Mouse (Mus musculus) testis, adult 2 months (tissue): ENCODE results near the gene Rpl26.

ENCODE experiments used
- CTCF ChIP-seq: fragments of 200-500 bp; IDR thresholded peaks from 2 replicates; pipeline ENCODE4 v1.5.1; 2012; ENCODE audit warnings: low read depth, mild to moderate bottlenecking, inconsistent platforms, low read length, moderate library complexity; ENCODE audit not compliant: control insufficient read depth, insufficient read depth, insufficient replicate concordance
- POLR2A ChIP-seq: fragments of 200-500 bp; IDR thresholded peaks from 2 replicates; pipeline ENCODE4 v1.6.1; 2012; ENCODE audit warnings: low read depth, mild to moderate bottlenecking, inconsistent platforms, low read length, moderate library complexity; ENCODE audit not compliant: control insufficient read depth

GRCm38 (mm10) chr11:68884368-68884767, 17.0 kb upstream of the Rpl26 start:
- no peak for TF ChIP-seq POLR2A
- TF ChIP-seq CTCF, result no peak
